Mouse (Mus musculus): ENCODE data around the gene Rgs3. TPM values are rescaled to one million over a fixed set of nuclear protein-coding genes. Genes with fewer than 3 reads are reported as not detected.

Gene Rgs3
- polyA plus RNA-seq, 1 experiment from 2014 or later, result 33.6 TPM

GRCm38 (mm10) chr4:62703151-62703550 is 143.5 kb downstream of the Rgs3 start:
- Histone ChIP-seq H3K9ac (ENCODE audit: low read length) (no peak overlapping the region), H3K9me3 (ENCODE audit: control insufficient read depth, low read length) (no peaks in the 10 kb centered on the region), H3K4me3 (ENCODE audit: low read depth, low read length) (no peak overlapping the region), H3K27ac (ENCODE audit: low read depth, low read length) (no peak overlapping the region), H3K4me1 (replicated peaks; ENCODE audit: control insufficient read depth, insufficient read depth, low read length) (peaks cover 4% of the 10 kb centered on the region; the same call in 1 of the 2 replicates), H3K4me2 (ENCODE audit: low read depth, low read length, severe bottlenecking) (no peak overlapping the region), H3K27me3 (ENCODE audit: control insufficient read depth, insufficient read depth, low read length) (no peaks in the 10 kb centered on the region), H3K36me3 (ENCODE audit: control insufficient read depth, insufficient read depth, low read length) (no peaks in the 10 kb centered on the region; the same call in 1 of the 2 replicates)
- DNase-seq (ENCODE audit: low spot score) (no peak), ATAC-seq (replicated peaks; ENCODE audit: low FRiP score) (no peak)
- WGBS, result 85% methylated on average over 9 of the region's 9 CpGs

GRCm38 (mm10) chr4:62704204-62704603 is 144.6 kb downstream of the Rgs3 start:
- no peak overlapping the region for H3K4me2 ChIP-seq (ENCODE audit: low read depth, low read length, severe bottlenecking)
- H3K36me3 ChIP-seq (ENCODE audit: control insufficient read depth, insufficient read depth, low read length), result no peaks in the 10 kb centered on the region; the same call in 1 of the 2 replicates
- no peak for ATAC-seq (replicated peaks; ENCODE audit: low FRiP score)
- no peak overlapping the region for H3K9ac ChIP-seq (ENCODE audit: low read length)
- no peak for DNase-seq (ENCODE audit: low spot score)
- no peaks in the 10 kb centered on the region for H3K9me3 ChIP-seq (ENCODE audit: control insufficient read depth, low read length)
- H3K4me1 ChIP-seq (replicated peaks; ENCODE audit: control insufficient read depth, insufficient read depth, low read length), result peaks cover under 1% of the 10 kb centered on the region; the same call in 1 of the 2 replicates
- H3K27ac ChIP-seq (ENCODE audit: low read depth, low read length), result no peak overlapping the region
- H3K27me3 ChIP-seq (ENCODE audit: control insufficient read depth, insufficient read depth, low read length), result no peaks in the 10 kb centered on the region
- 91% methylated on average over 13 of the region's 13 CpGs for WGBS
- no peak overlapping the region for H3K4me3 ChIP-seq (ENCODE audit: low read depth, low read length)

- Histone ChIP-seq H3K4me1 (replicated peaks; ENCODE audit: control insufficient read depth, insufficient read depth, low read length) (no peaks in the 10 kb centered on the region), H3K9ac (ENCODE audit: low read length) (no peak overlapping the region), H3K4me2 (ENCODE audit: low read depth, low read length, severe bottlenecking) (no peak overlapping the region), H3K4me3 (ENCODE audit: low read depth, low read length) (no peak overlapping the region), H3K27ac (ENCODE audit: low read depth, low read length) (no peak overlapping the region), H3K36me3 (ENCODE audit: control insufficient read depth, insufficient read depth, low read length) (no peaks in the 10 kb centered on the region; the same call in 1 of the 2 replicates), H3K27me3 (ENCODE audit: control insufficient read depth, insufficient read depth, low read length) (no peaks in the 10 kb centered on the region), H3K9me3 (ENCODE audit: control insufficient read depth, low read length) (no peaks in the 10 kb centered on the region)
- DNase-seq (ENCODE audit: low spot score), result no peak
- no peak for ATAC-seq (replicated peaks; ENCODE audit: low FRiP score)
- 87% methylated on average over 10 of the region's 10 CpGs for WGBS
These were observed 145.4 kb downstream of the Rgs3 start for GRCm38 (mm10) chr4:62705013-62705412.

- Histone ChIP-seq H3K27me3 (ENCODE audit: control insufficient read depth, insufficient read depth, low read length) (no peaks in the 10 kb centered on the region), H3K4me1 (replicated peaks; ENCODE audit: control insufficient read depth, insufficient read depth, low read length) (no peaks in the 10 kb centered on the region), H3K36me3 (ENCODE audit: control insufficient read depth, insufficient read depth, low read length) (no peaks in the 10 kb centered on the region; the same call in 1 of the 2 replicates), H3K9ac (ENCODE audit: low read length) (no peak overlapping the region), H3K4me3 (ENCODE audit: low read depth, low read length) (no peak overlapping the region), H3K9me3 (ENCODE audit: control insufficient read depth, low read length) (no peaks in the 10 kb centered on the region), H3K4me2 (ENCODE audit: low read depth, low read length, severe bottlenecking) (no peak overlapping the region), H3K27ac (ENCODE audit: low read depth, low read length) (no peak overlapping the region)
- DNase-seq (ENCODE audit: low spot score) (no peak), ATAC-seq (replicated peaks; ENCODE audit: low FRiP score) (no peak)
- WGBS, result 45% methylated on average over 3 of the region's 3 CpGs
These were observed 146.1 kb downstream of the Rgs3 start for GRCm38 (mm10) chr4:62705749-62706148.

- Histone ChIP-seq H3K9me3 (ENCODE audit: control insufficient read depth, low read length) (no peaks in the 10 kb centered on the region), H3K27me3 (ENCODE audit: control insufficient read depth, insufficient read depth, low read length) (no peaks in the 10 kb centered on the region), H3K27ac (ENCODE audit: low read depth, low read length) (no peak overlapping the region), H3K4me2 (ENCODE audit: low read depth, low read length, severe bottlenecking) (no peak overlapping the region), H3K36me3 (ENCODE audit: control insufficient read depth, insufficient read depth, low read length) (no peaks in the 10 kb centered on the region; the same call in 1 of the 2 replicates), H3K4me1 (replicated peaks; ENCODE audit: control insufficient read depth, insufficient read depth, low read length) (no peaks in the 10 kb centered on the region), H3K9ac (ENCODE audit: low read length) (no peak overlapping the region), H3K4me3 (ENCODE audit: low read depth, low read length) (no peak overlapping the region)
- ATAC-seq (replicated peaks; ENCODE audit: low FRiP score), result no peak
- no peak for DNase-seq (ENCODE audit: low spot score)
- WGBS, result 87% methylated on average over 7 of the region's 7 CpGs
These were observed 148.4 kb downstream of the Rgs3 start for GRCm38 (mm10) chr4:62708084-62708483.

- no peaks in the 10 kb centered on the region for H3K4me1 ChIP-seq (replicated peaks; ENCODE audit: control insufficient read depth, insufficient read depth, low read length)
- no peak overlapping the region for H3K27ac ChIP-seq (ENCODE audit: low read depth, low read length)
- H3K36me3 ChIP-seq (ENCODE audit: control insufficient read depth, insufficient read depth, low read length), result no peaks in the 10 kb centered on the region
- no peaks in the 10 kb centered on the region for H3K9me3 ChIP-seq (ENCODE audit: control insufficient read depth, low read length)
- 81% methylated on average over 1 of the region's 1 CpGs for WGBS
- H3K4me3 ChIP-seq (ENCODE audit: low read depth, low read length), result no peak overlapping the region
- H3K9ac ChIP-seq (ENCODE audit: low read length), result no peak overlapping the region
- no peaks in the 10 kb centered on the region for H3K27me3 ChIP-seq (ENCODE audit: control insufficient read depth, insufficient read depth, low read length)
- DNase-seq (ENCODE audit: low spot score) (no peak), ATAC-seq (replicated peaks; ENCODE audit: low FRiP score) (no peak)
- H3K4me2 ChIP-seq (ENCODE audit: low read depth, low read length, severe bottlenecking), result no peak overlapping the region
These were observed 149.3 kb downstream of the Rgs3 start for GRCm38 (mm10) chr4:62708994-62709393.

- Histone ChIP-seq H3K9ac (ENCODE audit: low read length) (no peak overlapping the region), H3K27me3 (ENCODE audit: control insufficient read depth, insufficient read depth, low read length) (no peaks in the 10 kb centered on the region), H3K4me1 (replicated peaks; ENCODE audit: control insufficient read depth, insufficient read depth, low read length) (no peaks in the 10 kb centered on the region), H3K4me2 (ENCODE audit: low read depth, low read length, severe bottlenecking) (no peak overlapping the region), H3K4me3 (ENCODE audit: low read depth, low read length) (no peak overlapping the region), H3K36me3 (ENCODE audit: control insufficient read depth, insufficient read depth, low read length) (no peaks in the 10 kb centered on the region), H3K9me3 (ENCODE audit: control insufficient read depth, low read length) (no peaks in the 10 kb centered on the region), H3K27ac (ENCODE audit: low read depth, low read length) (no peak overlapping the region)
- no peak for ATAC-seq (replicated peaks; ENCODE audit: low FRiP score)
- no peak for DNase-seq (ENCODE audit: low spot score)
- 82% methylated on average over 5 of the region's 5 CpGs for WGBS
These were observed 149.8 kb downstream of the Rgs3 start for GRCm38 (mm10) chr4:62709448-62709847.

GRCm38 (mm10) chr4:62711159-62711558 is 151.5 kb downstream of the Rgs3 start:
- Histone ChIP-seq H3K9ac (ENCODE audit: low read length) (no peak overlapping the region), H3K27me3 (ENCODE audit: control insufficient read depth, insufficient read depth, low read length) (no peaks in the 10 kb centered on the region), H3K9me3 (ENCODE audit: control insufficient read depth, low read length) (no peaks in the 10 kb centered on the region), H3K36me3 (ENCODE audit: control insufficient read depth, insufficient read depth, low read length) (no peaks in the 10 kb centered on the region), H3K4me3 (ENCODE audit: low read depth, low read length) (no peak overlapping the region), H3K4me1 (replicated peaks; ENCODE audit: control insufficient read depth, insufficient read depth, low read length) (no peaks in the 10 kb centered on the region), H3K4me2 (ENCODE audit: low read depth, low read length, severe bottlenecking) (no peak overlapping the region), H3K27ac (ENCODE audit: low read depth, low read length) (no peak overlapping the region)
- 85% methylated on average over 7 of the region's 7 CpGs for WGBS
- no peak for ATAC-seq (replicated peaks; ENCODE audit: low FRiP score)
- DNase-seq (ENCODE audit: low spot score), result no peak

GRCm38 (mm10) chr4:62711582-62711981 is 151.9 kb downstream of the Rgs3 start:
- Histone ChIP-seq H3K27ac (ENCODE audit: low read depth, low read length) (no peak overlapping the region), H3K4me3 (ENCODE audit: low read depth, low read length) (no peak overlapping the region), H3K4me2 (ENCODE audit: low read depth, low read length, severe bottlenecking) (no peak overlapping the region), H3K9ac (ENCODE audit: low read length) (no peak overlapping the region), H3K4me1 (replicated peaks; ENCODE audit: control insufficient read depth, insufficient read depth, low read length) (no peaks in the 10 kb centered on the region), H3K9me3 (ENCODE audit: control insufficient read depth, low read length) (no peaks in the 10 kb centered on the region), H3K36me3 (ENCODE audit: control insufficient read depth, insufficient read depth, low read length) (no peaks in the 10 kb centered on the region), H3K27me3 (ENCODE audit: control insufficient read depth, insufficient read depth, low read length) (no peaks in the 10 kb centered on the region)
- WGBS, result 83% methylated on average over 4 of the region's 4 CpGs
- no peak for ATAC-seq (replicated peaks; ENCODE audit: low FRiP score)
- no peak for DNase-seq (ENCODE audit: low spot score)
